Mouse (Mus musculus): ENCODE measurements around the gene Tk1. TPM values are rescaled to one million over a fixed set of nuclear protein-coding genes. Genes with fewer than 3 reads are reported as not detected.
"Not testable (repeated sequence)": the region's sequence is repeated elsewhere in the genome, so short reads cannot be mapped to it uniquely, and the experiment has no call there.

The Tk1 gene
- polyA plus RNA-seq, 2 experiments = 128 to 160 TPM

- no peaks in the 10 kb centered on the region for H3K9me3 ChIP-seq (ENCODE audit: control insufficient read depth, low read length)
- H3K4me3 ChIP-seq (replicated peaks; ENCODE audit: low read length) = no peak overlapping the region
- H3K27ac ChIP-seq (replicated peaks; ENCODE audit: low read depth, low read length) = no peak overlapping the region
- H3K36me3 ChIP-seq (ENCODE audit: control insufficient read depth, insufficient read depth, low read length) = no peaks in the 10 kb centered on the region
- DNase-seq (ENCODE audit: low spot score) = no peak
- H3K4me2 ChIP-seq (replicated peaks; ENCODE audit: low read depth, low read length, severe bottlenecking) = no peak overlapping the region
- H3K9ac ChIP-seq (ENCODE audit: low read depth, low read length, severe bottlenecking) = no peak overlapping the region
- no peaks in the 10 kb centered on the region for H3K27me3 ChIP-seq (ENCODE audit: control insufficient read depth, insufficient read depth, low read length)
- no peak for TF ChIP-seq POLR2A (IDR thresholded peaks at IDR 0.05; ENCODE audit: borderline replicate concordance, extremely low read depth, insufficient read depth, insufficient read length)
- no peaks in the 10 kb centered on the region for H3K4me1 ChIP-seq (ENCODE audit: control insufficient read depth, insufficient read depth, low read length)
- 59% methylated on average over 2 of the region's 2 CpGs for WGBS
- ATAC-seq (ENCODE audit: low FRiP score, low read depth) = no peak
Observed at GRCm38 (mm10) chr11:117838572-117838971, 12.7 kb upstream of the Tk1 start.

GRCm38 (mm10) chr11:117836306-117836705 is 10.4 kb upstream of the Tk1 start:
- Histone ChIP-seq H3K27me3 (ENCODE audit: control insufficient read depth, insufficient read depth, low read length) (no peaks in the 10 kb centered on the region), H3K9me3 (ENCODE audit: control insufficient read depth, low read length) (no peaks in the 10 kb centered on the region), H3K4me2 (replicated peaks; ENCODE audit: low read depth, low read length, severe bottlenecking) (peak overlapping the region; percentile 25; the same call in 1 of the 2 replicates), H3K9ac (ENCODE audit: low read depth, low read length, severe bottlenecking) (no peak overlapping the region), H3K36me3 (ENCODE audit: control insufficient read depth, insufficient read depth, low read length) (no peaks in the 10 kb centered on the region), H3K27ac (replicated peaks; ENCODE audit: low read depth, low read length) (no peak overlapping the region), H3K4me1 (ENCODE audit: control insufficient read depth, insufficient read depth, low read length) (peaks cover 3% of the 10 kb centered on the region), H3K4me3 (replicated peaks; ENCODE audit: low read length) (no peak overlapping the region)
- 0 out of 2 replicates have a peak, but pooled peaks have one; percentile 9 for ATAC-seq (ENCODE audit: low FRiP score, low read depth)
- WGBS = 28% methylated on average over 13 of the region's 13 CpGs
- peak; percentile 8 for DNase-seq (ENCODE audit: low spot score)
- no peak for TF ChIP-seq POLR2A (IDR thresholded peaks at IDR 0.05; ENCODE audit: borderline replicate concordance, extremely low read depth, insufficient read depth, insufficient read length)

GRCm38 (mm10) chr11:117834086-117834485 is 8.2 kb upstream of the Tk1 start:
- WGBS = 92% methylated on average over 8 of the region's 8 CpGs
- no peak for TF ChIP-seq POLR2A (IDR thresholded peaks at IDR 0.05; ENCODE audit: borderline replicate concordance, extremely low read depth, insufficient read depth, insufficient read length)
- H3K27ac ChIP-seq (replicated peaks; ENCODE audit: low read depth, low read length) = no peak overlapping the region
- H3K27me3 ChIP-seq (ENCODE audit: control insufficient read depth, insufficient read depth, low read length) = no peaks in the 10 kb centered on the region
- ATAC-seq (ENCODE audit: low FRiP score, low read depth) = no peak
- H3K4me2 ChIP-seq (replicated peaks; ENCODE audit: low read depth, low read length, severe bottlenecking) = no peak overlapping the region
- H3K4me1 ChIP-seq (ENCODE audit: control insufficient read depth, insufficient read depth, low read length) = peaks cover 3% of the 10 kb centered on the region
- no peak overlapping the region for H3K4me3 ChIP-seq (replicated peaks; ENCODE audit: low read length)
- DNase-seq (ENCODE audit: low spot score) = no peak
- no peak overlapping the region for H3K9ac ChIP-seq (ENCODE audit: low read depth, low read length, severe bottlenecking)
- H3K36me3 ChIP-seq (ENCODE audit: control insufficient read depth, insufficient read depth, low read length) = no peaks in the 10 kb centered on the region
- H3K9me3 ChIP-seq (ENCODE audit: control insufficient read depth, low read length) = no peaks in the 10 kb centered on the region

- WGBS = 98% methylated on average over 4 of the region's 6 CpGs
Observed at GRCm38 (mm10) chr11:117833509-117833908, 7.6 kb upstream of the Tk1 start.

GRCm38 (mm10) chr11:117832086-117832969 is 6.4 kb upstream of the Tk1 start:
- H3K36me3 ChIP-seq (ENCODE audit: control insufficient read depth, insufficient read depth, low read length) = no peaks in the 10 kb centered on the region
- no peaks in the 10 kb centered on the region for H3K27me3 ChIP-seq (ENCODE audit: control insufficient read depth, insufficient read depth, low read length)
- TF ChIP-seq POLR2A (IDR thresholded peaks at IDR 0.05; ENCODE audit: borderline replicate concordance, extremely low read depth, insufficient read depth, insufficient read length) = no peak
- no peak overlapping the region for H3K27ac ChIP-seq (replicated peaks; ENCODE audit: low read depth, low read length)
- ATAC-seq (ENCODE audit: low FRiP score, low read depth) (peak; percentile 39; the same call in 1 of the 2 replicates), DNase-seq (ENCODE audit: low spot score) (peak; percentile 45)
- peak overlapping the region; percentile 40 for H3K4me2 ChIP-seq (replicated peaks; ENCODE audit: low read depth, low read length, severe bottlenecking)
- peak overlapping the region; percentile 13; the same call in 1 of the 2 replicates for H3K4me3 ChIP-seq (replicated peaks; ENCODE audit: low read length)
- H3K9me3 ChIP-seq (ENCODE audit: control insufficient read depth, low read length) = no peaks in the 10 kb centered on the region
- no peak overlapping the region for H3K9ac ChIP-seq (ENCODE audit: low read depth, low read length, severe bottlenecking)
- 20% methylated on average over 27 of the region's 28 CpGs for WGBS
- H3K4me1 ChIP-seq (ENCODE audit: control insufficient read depth, insufficient read depth, low read length) = peaks cover 17% of the 10 kb centered on the region

More at GRCm38 (mm10) chr11:117833509-117833908, 7.6 kb upstream of the Tk1 start:
- not testable (repeated sequence) for H3K36me3 ChIP-seq (ENCODE audit: control insufficient read depth, insufficient read depth, low read length); H3K4me1 ChIP-seq (ENCODE audit: control insufficient read depth, insufficient read depth, low read length); H3K4me2 ChIP-seq (replicated peaks; ENCODE audit: low read depth, low read length, severe bottlenecking); H3K9me3 ChIP-seq (ENCODE audit: control insufficient read depth, low read length); H3K27ac ChIP-seq (replicated peaks; ENCODE audit: low read depth, low read length); DNase-seq (ENCODE audit: low spot score); H3K9ac ChIP-seq (ENCODE audit: low read depth, low read length, severe bottlenecking); H3K4me3 ChIP-seq (replicated peaks; ENCODE audit: low read length); H3K27me3 ChIP-seq (ENCODE audit: control insufficient read depth, insufficient read depth, low read length); ATAC-seq (ENCODE audit: low FRiP score, low read depth)

All from limb, embryonic 14.5 days (tissue).